In the genomic region with DNA sequence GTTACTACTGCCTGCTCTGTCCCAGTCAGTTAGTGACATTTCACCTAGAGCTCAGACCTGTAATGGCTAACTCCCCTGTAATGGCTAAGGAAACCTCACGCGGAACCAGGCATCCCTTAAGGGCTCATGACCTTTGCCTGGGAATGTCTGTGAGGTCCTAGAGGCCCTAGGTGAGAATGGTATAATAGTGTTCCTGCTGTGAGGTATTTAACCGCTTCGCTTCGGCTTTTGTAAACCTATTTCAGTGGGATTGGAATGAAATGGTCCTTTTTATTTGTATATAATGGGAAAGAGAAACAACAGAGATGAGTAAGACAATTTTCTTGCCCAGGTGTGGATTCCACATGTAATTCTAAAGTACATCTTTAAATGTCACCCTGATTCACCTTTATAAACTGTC, we compare ENCODE assay signal across 22 mouse cellular contexts. TPM values are rescaled to one million over a fixed set of nuclear protein-coding genes. Genes with fewer than 3 reads are reported as not detected.
"Had no signal": no experiment of that assay in that cellular context is flagged by ENCODE, and none has a peak within 500 bp of the region (broad histone marks: within the 10 kb centered on the region; RNA-seq: fewer than 3 reads in every experiment).

No protein-coding gene starts in this region.

- H3K27ac ChIP-seq: left cerebral cortex, adult 2 months; liver, embryonic 14.5 days; lung, embryonic 15.5 days; midbrain, embryonic 10.5 days; midbrain, embryonic 13.5 days; neural tube, embryonic 12.5 days; neural tube, embryonic 15.5 days; stomach, postnatal 0 days had no signal

- H3K4me1 ChIP-seq: lung, embryonic 15.5 days; megakaryocyte, embryonic 14.5 days; midbrain, embryonic 13.5 days; neural tube, embryonic 12.5 days; neural tube, embryonic 15.5 days had no signal

- H3K4me2 ChIP-seq: lung, embryonic 15.5 days; midbrain, embryonic 13.5 days; neural tube, embryonic 12.5 days; neural tube, embryonic 15.5 days had no signal

- ATAC-seq: intestine, postnatal 0 days; liver, postnatal 0 days; midbrain, embryonic 13.5 days; midbrain, embryonic 16.5 days had no signal

- H3K9me3 ChIP-seq: lung, embryonic 15.5 days; midbrain, embryonic 13.5 days; neural tube, embryonic 12.5 days; neural tube, embryonic 15.5 days had no signal

- H3K9ac ChIP-seq: liver, embryonic 14.5 days; liver, postnatal 0 days; lung, embryonic 15.5 days; midbrain, embryonic 13.5 days; neural tube, embryonic 12.5 days; neural tube, embryonic 15.5 days had no signal

- H3K27me3 ChIP-seq: lung, embryonic 15.5 days; megakaryocyte, embryonic 14.5 days; midbrain, embryonic 13.5 days; neural tube, embryonic 12.5 days; neural tube, embryonic 15.5 days had no signal

- DNase-seq: liver, postnatal 0 days; lung, postnatal 10 days; lung, postnatal 36 days; right cerebral cortex, adult 18-20 months; right cerebral cortex, postnatal 14 days; right cerebral cortex, postnatal 4 days; thymus, adult 2 months; thymus, postnatal 14 days; thymus, postnatal 4 days had no signal

- H3K36me3 ChIP-seq: lung, embryonic 15.5 days; midbrain, embryonic 10.5 days; midbrain, embryonic 13.5 days; neural tube, embryonic 12.5 days; neural tube, embryonic 15.5 days had no signal

- H3K4me3 ChIP-seq: left cerebral cortex, adult 2 months; lung, embryonic 15.5 days; megakaryocyte, embryonic 14.5 days; midbrain, embryonic 10.5 days; midbrain, embryonic 13.5 days; myocyte; neural tube, embryonic 12.5 days; neural tube, embryonic 15.5 days had no signal

RNA-seq across cellular contexts. Expression of gene Gpt2, which starts 50.8 kb away (rescaled TPM):
- total RNA-seq: monocyte, adult 5-6 weeks had no signal
